Mouse (Mus musculus) embryonic facial prominence, embryonic 14.5 days (tissue): ENCODE results near the gene Sept9. TPM values are rescaled to one million over a fixed set of nuclear protein-coding genes. Genes with fewer than 3 reads are reported as not detected.
A peak's percentile ranks its signal among the peaks of the same experiment; 100 is the strongest.

Experiments used
- ATAC-seq: fragments of 200-750 bp; cut with Nextera tagmentation; 2 replicates; pipeline ENCODE4 v1.8.0; 2017; ENCODE audit warnings: low read depth, moderate number of reproducible peaks, moderate TSS enrichment
- DNase-seq: peaks from one replicate; pipeline ENCODE4 v3.0.0-alpha.2; 2015; ENCODE audit warnings: low spot score
- H3K27ac ChIP-seq: fragments of 300-500 bp; sonication (generic); replicated peaks from 2 replicates; pipeline ENCODE4 v1.5.1; 2014; ENCODE audit warnings: low read depth, mild to moderate bottlenecking, low read length, moderate library complexity
- H3K27me3 ChIP-seq: fragments of 300-500 bp; sonication (generic); replicated peaks from 2 replicates; pipeline ENCODE4 v1.6.1; 2014; ENCODE audit warnings: low read length; ENCODE audit not compliant: control insufficient read depth, insufficient read depth
- H3K36me3 ChIP-seq: fragments of 300-500 bp; sonication (generic); 2 replicates; pipeline ENCODE4 v1.6.1; 2014; ENCODE audit warnings: low read length, mixed read lengths; ENCODE audit not compliant: control insufficient read depth, insufficient read depth
- H3K4me1 ChIP-seq: fragments of 300-500 bp; sonication (generic); 2 replicates; pipeline ENCODE4 v1.6.1; 2014; ENCODE audit warnings: antibody characterized with exemption, low read length; ENCODE audit not compliant: control insufficient read depth, insufficient read depth
- H3K4me2 ChIP-seq: fragments of 300-500 bp; sonication (generic); 2 replicates; pipeline ENCODE4 v1.6.1; 2014; ENCODE audit warnings: low read depth, mild to moderate bottlenecking, low read length, moderate library complexity, mixed read lengths
- H3K4me3 ChIP-seq: fragments of 300-500 bp; sonication (generic); 2 replicates; pipeline ENCODE4 v1.5.1; 2014; ENCODE audit warnings: low read depth, mild to moderate bottlenecking, low read length
- H3K9ac ChIP-seq: fragments of 300-500 bp; sonication (generic); 2 replicates; pipeline ENCODE4 v1.6.1; 2014; ENCODE audit warnings: low read depth, mild to moderate bottlenecking, low read length, moderate library complexity, mixed read lengths
- H3K9me3 ChIP-seq: fragments of 300-500 bp; sonication (generic); 2 replicates; pipeline ENCODE4 v1.6.1; 2016; ENCODE audit warnings: low read length; ENCODE audit not compliant: control insufficient read depth
- WGBS: fragments of 180-500 bp; shearing (Covaris S2); extraction: QIAGEN DNeasy Blood & Tissue Kit; methylation state at CpG from one replicate; pipeline ENCODE4 v1.1.7; 2014; 5-methylcytosine and 5-hydroxymethylcytosine counted together
- polyA plus RNA-seq: library from polyadenylated mRNA; unstranded; fragments of >200 nt; fragmentation: Nextera tagmentation; extraction: Ambion mirVana; gene quantifications from 2 replicates; pipeline ENCODE4 v1.2.1, GENCODE M21; 2014

Sept9 gene
- polyA plus RNA-seq, 1 experiment from 2014 or later: 115 TPM

- Histone ChIP-seq H3K36me3 (no peaks in the 10 kb centered on the region), H3K4me1 (peaks cover 19% of the 10 kb centered on the region), H3K27me3 (peaks cover 25% of the 10 kb centered on the region), H3K9ac (no peak overlapping the region), H3K4me3 (no peak overlapping the region), H3K27ac (no peak overlapping the region), H3K9me3 (no peaks in the 10 kb centered on the region), H3K4me2 (no peak overlapping the region)
- no peak for DNase-seq
- ATAC-seq: no peak
- 86% methylated on average over 4 of the region's 5 CpGs for WGBS
These were observed 1.3 kb upstream of the Sept9 start for GRCm38 (mm10) chr11:117198122-117198521.

GRCm38 (mm10) chr11:117201846-117202245 lies 2.4 kb downstream of the Sept9 start:
- DNase-seq: no peak
- WGBS: 89% methylated on average over 12 of the region's 12 CpGs
- Histone ChIP-seq H3K4me3 (no peak overlapping the region), H3K9me3 (no peaks in the 10 kb centered on the region), H3K4me2 (no peak overlapping the region), H3K9ac (no peak overlapping the region), H3K36me3 (no peaks in the 10 kb centered on the region), H3K27me3 (peaks cover 25% of the 10 kb centered on the region), H3K4me1 (peaks cover 33% of the 10 kb centered on the region), H3K27ac (no peak overlapping the region)
- no peak for ATAC-seq

- Histone ChIP-seq H3K4me3 (no peak overlapping the region), H3K27ac (no peak overlapping the region), H3K4me1 (peaks cover 42% of the 10 kb centered on the region)
These were observed 5.1 kb downstream of the Sept9 start for GRCm38 (mm10) chr11:117204606-117205005.

GRCm38 (mm10) chr11:117205042-117205441 lies 5.6 kb downstream of the Sept9 start:
- peaks cover 37% of the 10 kb centered on the region for H3K4me1 ChIP-seq
- ATAC-seq (peak; percentile 51; the same call in 1 of the 2 replicates), DNase-seq (peak; percentile 72)
- no peak overlapping the region for H3K27ac ChIP-seq
- H3K27me3 ChIP-seq: peaks cover 11% of the 10 kb centered on the region; the same call in 1 of the 2 replicates
- H3K4me3 ChIP-seq: no peak overlapping the region
- no peaks in the 10 kb centered on the region for H3K9me3 ChIP-seq
- H3K9ac ChIP-seq: no peak overlapping the region
- H3K36me3 ChIP-seq: no peaks in the 10 kb centered on the region
- WGBS: 68% methylated on average over 6 of the region's 6 CpGs
- no peak overlapping the region for H3K4me2 ChIP-seq

More at GRCm38 (mm10) chr11:117204606-117205005, 5.1 kb downstream of the Sept9 start:
- no peak overlapping the region for H3K9ac ChIP-seq
- DNase-seq (no peak), ATAC-seq (no peak)
- WGBS: 74% methylated on average over 8 of the region's 8 CpGs
- H3K4me2 ChIP-seq: no peak overlapping the region
- H3K9me3 ChIP-seq: no peaks in the 10 kb centered on the region
- peaks cover 14% of the 10 kb centered on the region for H3K27me3 ChIP-seq
- H3K36me3 ChIP-seq: no peaks in the 10 kb centered on the region

- no peak for DNase-seq
- 82% methylated on average over 8 of the region's 9 CpGs for WGBS
- peaks cover 35% of the 10 kb centered on the region for H3K4me1 ChIP-seq
- H3K9ac ChIP-seq: no peak overlapping the region
- no peak overlapping the region for H3K4me3 ChIP-seq
- ATAC-seq: no peak
- peaks cover 9% of the 10 kb centered on the region; the same call in 1 of the 2 replicates for H3K27me3 ChIP-seq
- no peaks in the 10 kb centered on the region for H3K9me3 ChIP-seq
- H3K27ac ChIP-seq: no peak overlapping the region
- no peak overlapping the region for H3K4me2 ChIP-seq
- no peaks in the 10 kb centered on the region for H3K36me3 ChIP-seq
These were observed 6.0 kb downstream of the Sept9 start for GRCm38 (mm10) chr11:117205447-117205846.

GRCm38 (mm10) chr11:117207436-117207835 lies 8.0 kb downstream of the Sept9 start:
- no peak overlapping the region for H3K27ac ChIP-seq
- no peak for ATAC-seq

GRCm38 (mm10) chr11:117208151-117208673 lies 8.8 kb downstream of the Sept9 start:
- peak; percentile 41 for DNase-seq
- H3K9ac ChIP-seq: no peak overlapping the region; the same call in 1 of the 2 replicates
- peaks cover 22% of the 10 kb centered on the region; the same call in 1 of the 2 replicates for H3K4me1 ChIP-seq
- H3K4me3 ChIP-seq: no peak overlapping the region
- peak overlapping the region; percentile 64 for H3K27ac ChIP-seq
- no peak overlapping the region for H3K4me2 ChIP-seq
- WGBS: 49% methylated on average over 8 of the region's 8 CpGs
- no peaks in the 10 kb centered on the region for H3K27me3 ChIP-seq
- ATAC-seq: no peak
- no peaks in the 10 kb centered on the region for H3K9me3 ChIP-seq
- no peaks in the 10 kb centered on the region for H3K36me3 ChIP-seq

More at GRCm38 (mm10) chr11:117207436-117207835, 8.0 kb downstream of the Sept9 start:
- no peak overlapping the region for H3K4me3 ChIP-seq
- WGBS: 66% methylated on average over 5 of the region's 5 CpGs
- peaks cover 26% of the 10 kb centered on the region; the same call in 1 of the 2 replicates for H3K4me1 ChIP-seq
- H3K4me2 ChIP-seq: no peak overlapping the region
- no peak for DNase-seq
- H3K9me3 ChIP-seq: no peaks in the 10 kb centered on the region
- no peaks in the 10 kb centered on the region for H3K36me3 ChIP-seq
- no peak overlapping the region for H3K9ac ChIP-seq
- H3K27me3 ChIP-seq: no peaks in the 10 kb centered on the region

- no peaks in the 10 kb centered on the region for H3K4me1 ChIP-seq
- no peak overlapping the region for H3K9ac ChIP-seq
- no peak overlapping the region for H3K4me3 ChIP-seq
- DNase-seq (no peak), ATAC-seq (no peak)
- H3K36me3 ChIP-seq: no peaks in the 10 kb centered on the region
- no peak overlapping the region for H3K4me2 ChIP-seq
- H3K27ac ChIP-seq: no peak overlapping the region
- no peaks in the 10 kb centered on the region for H3K27me3 ChIP-seq
- WGBS: 50% methylated on average over 2 of the region's 2 CpGs
- H3K9me3 ChIP-seq: no peaks in the 10 kb centered on the region
These were observed 17.3 kb downstream of the Sept9 start for GRCm38 (mm10) chr11:117216713-117217112.

GRCm38 (mm10) chr11:117218070-117218469 lies 18.6 kb downstream of the Sept9 start:
- Histone ChIP-seq H3K27me3 (no peaks in the 10 kb centered on the region), H3K36me3 (no peaks in the 10 kb centered on the region), H3K9ac (no peak overlapping the region), H3K4me2 (no peak overlapping the region), H3K4me1 (no peaks in the 10 kb centered on the region), H3K4me3 (no peak overlapping the region), H3K27ac (no peak overlapping the region), H3K9me3 (no peaks in the 10 kb centered on the region)
- 83% methylated on average over 6 of the region's 6 CpGs for WGBS
- ATAC-seq (peak; percentile 50; the same call in 1 of the 2 replicates), DNase-seq (no peak)
